Mouse (Mus musculus) neural tube, embryonic 12.5 days (tissue): Measurements from ENCODE around the gene Tsfm. TPM values are rescaled to one million over a fixed set of nuclear protein-coding genes. Genes with fewer than 3 reads are reported as not detected.

ENCODE experiments used
- ATAC-seq: fragments of 200-750 bp; cut with Nextera tagmentation; 2 replicates; pipeline ENCODE4 v1.8.0; 2017; ENCODE audit warnings: low read depth, mild to moderate bottlenecking, moderate TSS enrichment, moderate library complexity; ENCODE audit not compliant: low FRiP score
- H3K27ac ChIP-seq: fragments of 300-500 bp; sonication (generic); 2 replicates; pipeline ENCODE4 v1.5.1; 2016
- H3K27me3 ChIP-seq: fragments of 300-500 bp; sonication (generic); replicated peaks from 2 replicates; pipeline ENCODE4 v1.6.1; 2016; ENCODE audit warnings: mild to moderate bottlenecking
- H3K36me3 ChIP-seq: fragments of 300-500 bp; sonication (generic); 2 replicates; pipeline ENCODE4 v1.6.1; 2016; ENCODE audit warnings: mild to moderate bottlenecking
- H3K4me1 ChIP-seq: fragments of 300-500 bp; sonication (generic); 2 replicates; pipeline ENCODE4 v1.6.1; 2016
- H3K4me2 ChIP-seq: fragments of 300-500 bp; sonication (generic); replicated peaks from 2 replicates; pipeline ENCODE4 v1.6.1; 2016; ENCODE audit warnings: mild to moderate bottlenecking
- H3K4me3 ChIP-seq: fragments of 300-500 bp; sonication (generic); 2 replicates; pipeline ENCODE4 v1.5.1; 2016
- H3K9ac ChIP-seq: fragments of 300-500 bp; sonication (generic); 2 replicates; pipeline ENCODE4 v1.6.1; 2016; ENCODE audit warnings: mild to moderate bottlenecking
- H3K9me3 ChIP-seq: fragments of 300-500 bp; sonication (generic); 2 replicates; pipeline ENCODE4 v1.6.1; 2016; ENCODE audit warnings: mild to moderate bottlenecking
- WGBS: fragments of 180-500 bp; shearing (Covaris S2); methylation state at CpG from one replicate; pipeline ENCODE4 v1.1.7; 2016; 5-methylcytosine and 5-hydroxymethylcytosine counted together
- polyA plus RNA-seq: library from polyadenylated mRNA; unstranded; fragments of >200 nt; fragmentation: Nextera tagmentation; extraction: Ambion mirVana; gene quantifications from 2 replicates; pipeline ENCODE4 v1.2.1, GENCODE M21; 2016

Tsfm gene
- polyA plus RNA-seq, 1 experiment from 2014 or later = 70.9 TPM

GRCm38 (mm10) chr10:127048608-127049394 is 18.2 kb upstream of the Tsfm start:
- Histone ChIP-seq H3K4me2 (0 out of 2 replicates have a peak overlapping the region, but pooled peaks have one; percentile 9), H3K4me3 (no peak overlapping the region), H3K36me3 (peaks cover 15% of the 10 kb centered on the region), H3K4me1 (no peaks in the 10 kb centered on the region), H3K9me3 (no peaks in the 10 kb centered on the region), H3K9ac (no peak overlapping the region), H3K27me3 (peaks cover 59% of the 10 kb centered on the region), H3K27ac (no peak overlapping the region)
- 4% methylated on average over 35 of the region's 35 CpGs for WGBS
- no peak for ATAC-seq

DNA sequence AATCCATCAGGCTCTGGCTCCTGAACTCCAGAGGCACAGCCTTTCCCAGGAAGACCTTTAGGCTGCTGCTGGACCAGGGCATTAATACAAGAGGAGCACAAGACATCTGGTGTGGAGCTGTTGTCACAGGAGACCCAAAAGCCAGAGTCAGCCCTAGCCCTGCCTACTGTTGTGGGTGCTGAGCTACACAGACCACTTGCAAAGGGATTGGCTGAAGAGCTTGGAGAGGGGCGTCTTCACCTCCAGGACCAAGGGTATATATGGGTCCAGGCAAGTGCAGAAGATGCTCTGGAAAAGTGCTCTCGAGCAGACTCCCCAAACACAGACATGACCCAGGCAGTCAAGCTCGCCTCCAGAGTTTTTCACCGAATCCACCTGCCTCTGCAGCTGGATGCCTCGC is 17.3 kb upstream of the Tsfm start, which contains the start of gene Cyp27b1:
Cyp27b1 (plus strand) TSS at position 297 of the 400 bp plus-strand sequence.
- H3K27ac ChIP-seq = no peak within 1 kb of the TSS
- no peaks in the 10 kb centered on the region for H3K4me1 ChIP-seq
- H3K9me3 ChIP-seq = no peaks in the 10 kb centered on the region
- peaks cover 59% of the 10 kb centered on the region for H3K27me3 ChIP-seq
- ATAC-seq = no peak
- H3K4me2 ChIP-seq = 0 out of 2 replicates have a peak within 1 kb of the TSS, but pooled peaks have one; percentile 9
- WGBS = 35% methylated on average over 5 of the region's 5 CpGs
- H3K4me3 ChIP-seq = no peak within 1 kb of the TSS
- peaks cover 8% of the 10 kb centered on the region for H3K36me3 ChIP-seq
- no peak within 1 kb of the TSS for H3K9ac ChIP-seq

- peaks cover 18% of the 10 kb centered on the region for H3K27me3 ChIP-seq
- H3K4me3 ChIP-seq = no peak overlapping the region
- no peak for ATAC-seq
- 90% methylated on average over 6 of the region's 6 CpGs for WGBS
- no peaks in the 10 kb centered on the region for H3K9me3 ChIP-seq
- H3K4me1 ChIP-seq = peaks cover 12% of the 10 kb centered on the region
- H3K27ac ChIP-seq = no peak overlapping the region
- H3K9ac ChIP-seq = no peak overlapping the region
- peaks cover 8% of the 10 kb centered on the region for H3K36me3 ChIP-seq
- H3K4me2 ChIP-seq = peak overlapping the region; percentile 99
Observed at GRCm38 (mm10) chr10:127043187-127043586, 12.5 kb upstream of the Tsfm start.

GRCm38 (mm10) chr10:127042468-127043115 is 12.0 kb upstream of the Tsfm start:
- Histone ChIP-seq H3K4me2 (peak overlapping the region; percentile 99), H3K9ac (no peak overlapping the region; the same call in 1 of the 2 replicates), H3K27me3 (peaks cover 12% of the 10 kb centered on the region), H3K36me3 (peaks cover 8% of the 10 kb centered on the region), H3K4me3 (peak overlapping the region; percentile 76), H3K9me3 (no peaks in the 10 kb centered on the region), H3K27ac (no peak overlapping the region), H3K4me1 (peaks cover 12% of the 10 kb centered on the region)
- ATAC-seq = no peak
- WGBS = 14% methylated on average over 5 of the region's 5 CpGs

GRCm38 (mm10) chr10:127041774-127042338 is 11.2 kb upstream of the Tsfm start:
- peak overlapping the region; percentile 99 for H3K4me2 ChIP-seq
- no peak overlapping the region for H3K27ac ChIP-seq
- H3K36me3 ChIP-seq = peaks cover 8% of the 10 kb centered on the region
- peaks cover 5% of the 10 kb centered on the region; the same call in 1 of the 2 replicates for H3K27me3 ChIP-seq
- no peaks in the 10 kb centered on the region for H3K9me3 ChIP-seq
- peak overlapping the region; percentile 67 for H3K9ac ChIP-seq
- H3K4me1 ChIP-seq = peaks cover 12% of the 10 kb centered on the region
- WGBS = under 1% methylated on average over 44 of the region's 44 CpGs
- peak overlapping the region; percentile 76 for H3K4me3 ChIP-seq
- peak; percentile 85 for ATAC-seq

DNA sequence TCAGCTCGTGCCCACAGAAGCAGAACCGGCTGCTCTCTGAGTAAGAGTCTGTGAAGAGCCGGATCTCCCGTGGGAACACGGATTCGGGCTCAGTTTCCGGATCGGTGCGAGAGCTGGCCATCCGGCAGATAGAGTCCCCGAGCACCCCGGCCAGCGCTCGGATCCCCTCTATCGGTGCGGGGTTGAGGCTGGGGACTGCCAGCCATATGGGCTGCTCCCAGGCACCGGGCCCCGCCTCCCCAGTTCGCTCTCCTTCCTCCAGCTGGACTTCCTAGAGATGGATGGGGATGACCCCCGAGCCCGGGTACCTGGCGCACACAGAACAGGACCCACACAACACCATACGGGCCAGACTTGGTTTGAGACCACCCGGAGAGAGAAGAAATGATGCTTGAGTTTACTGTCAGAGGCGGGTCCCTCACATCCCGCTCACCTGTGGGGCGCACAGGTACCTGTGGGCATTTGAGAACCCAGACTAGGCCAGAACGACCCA is 10.7 kb upstream of the Tsfm start, which contains the start of the genes Mettl1 and Eef1akmt3:
Mettl1 (plus strand) TSS at position 141 of the 493 bp plus-strand sequence.
Eef1akmt3 (minus strand) TSS at position 240 of the 493 bp plus-strand sequence.
- Histone ChIP-seq H3K4me3 (peak within 1 kb of the TSS; percentile 76), H3K9me3 (no peaks in the 10 kb centered on the region), H3K36me3 (peaks cover 8% of the 10 kb centered on the region), H3K27ac (no peak within 1 kb of the TSS), H3K4me1 (peaks cover 12% of the 10 kb centered on the region), H3K27me3 (peaks cover 4% of the 10 kb centered on the region; the same call in 1 of the 2 replicates), H3K9ac (peak within 1 kb of the TSS; percentile 67), H3K4me2 (peak within 1 kb of the TSS; percentile 99)
- WGBS = under 1% methylated on average over 28 of the region's 28 CpGs
- ATAC-seq = peak; percentile 73

GRCm38 (mm10) chr10:127040569-127041214 is 10.1 kb upstream of the Tsfm start:
- Histone ChIP-seq H3K27me3 (peaks cover 4% of the 10 kb centered on the region; the same call in 1 of the 2 replicates), H3K4me2 (peak overlapping the region; percentile 99), H3K9ac (peak overlapping the region; percentile 67), H3K4me3 (peak overlapping the region; percentile 76), H3K27ac (no peak overlapping the region), H3K4me1 (peaks cover 12% of the 10 kb centered on the region), H3K9me3 (no peaks in the 10 kb centered on the region), H3K36me3 (peaks cover 8% of the 10 kb centered on the region)
- 2% methylated on average over 20 of the region's 20 CpGs for WGBS
- ATAC-seq = peak; percentile 35

DNA sequence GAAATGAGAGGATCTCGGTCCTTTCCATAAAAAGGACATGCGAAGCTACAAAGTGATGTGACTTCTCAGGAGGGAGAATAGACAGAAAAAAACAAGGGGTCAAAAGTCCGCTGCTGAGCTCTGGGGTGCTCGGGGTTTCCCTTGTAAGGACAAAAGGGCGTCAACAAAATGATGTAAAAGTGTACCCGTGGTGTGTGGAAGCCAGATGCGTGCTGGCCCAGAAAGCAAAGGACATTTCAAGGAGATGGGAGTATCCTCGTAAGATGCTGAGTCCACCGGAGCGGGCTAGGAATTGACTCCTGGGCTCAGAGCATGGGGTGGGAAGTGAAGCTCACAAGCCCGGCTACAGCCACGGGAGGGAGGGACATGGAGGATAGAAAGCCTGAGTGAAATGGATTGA is 7.0 kb upstream of the Tsfm start:
- H3K4me1 ChIP-seq = peaks cover 11% of the 10 kb centered on the region
- no peaks in the 10 kb centered on the region for H3K9me3 ChIP-seq
- H3K27me3 ChIP-seq = peaks cover 4% of the 10 kb centered on the region; the same call in 1 of the 2 replicates
- H3K4me3 ChIP-seq = no peak overlapping the region
- no peak overlapping the region for H3K9ac ChIP-seq
- 72% methylated on average over 12 of the region's 12 CpGs for WGBS
- H3K27ac ChIP-seq = no peak overlapping the region
- H3K36me3 ChIP-seq = no peaks in the 10 kb centered on the region
- ATAC-seq = no peak
- no peak overlapping the region for H3K4me2 ChIP-seq

DNA sequence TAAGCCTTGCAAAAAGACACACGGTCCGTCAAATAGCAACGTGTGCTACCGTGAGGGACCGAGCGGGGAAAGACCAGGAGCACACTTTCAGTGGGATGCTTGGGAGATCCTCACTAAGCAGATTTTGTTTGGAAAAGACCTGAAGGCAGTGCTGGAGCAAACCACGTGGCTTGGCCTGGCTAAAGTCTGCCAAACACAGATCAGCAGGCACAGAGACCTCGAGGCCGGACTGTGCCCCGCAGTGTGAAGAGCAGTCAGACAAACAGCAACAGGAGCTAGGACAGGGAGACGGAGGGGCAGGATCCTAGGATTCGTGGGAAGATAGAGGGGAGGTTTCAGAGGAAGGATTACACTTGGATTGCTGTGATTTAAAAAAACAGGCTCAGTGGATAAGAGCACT is 5.6 kb upstream of the Tsfm start:
- no peak for ATAC-seq
- peaks cover 5% of the 10 kb centered on the region; the same call in 1 of the 2 replicates for H3K4me1 ChIP-seq
- H3K27ac ChIP-seq = no peak overlapping the region
- no peak overlapping the region for H3K4me3 ChIP-seq
- H3K36me3 ChIP-seq = no peaks in the 10 kb centered on the region
- H3K27me3 ChIP-seq = peaks cover 4% of the 10 kb centered on the region; the same call in 1 of the 2 replicates
- H3K9me3 ChIP-seq = no peaks in the 10 kb centered on the region
- no peak overlapping the region for H3K4me2 ChIP-seq
- 88% methylated on average over 12 of the region's 12 CpGs for WGBS
- no peak overlapping the region for H3K9ac ChIP-seq

- no peak for ATAC-seq
- H3K27me3 ChIP-seq = no peaks in the 10 kb centered on the region
- H3K4me2 ChIP-seq = no peak overlapping the region
- no peaks in the 10 kb centered on the region for H3K9me3 ChIP-seq
- H3K9ac ChIP-seq = no peak overlapping the region
- whole genome bisulfite sequencing = 85% methylated on average over 8 of the region's 8 CpGs
- peaks cover 4% of the 10 kb centered on the region for H3K36me3 ChIP-seq
- H3K4me1 ChIP-seq = peaks cover 9% of the 10 kb centered on the region; the same call in 1 of the 2 replicates
- H3K4me3 ChIP-seq = no peak overlapping the region
- H3K27ac ChIP-seq = no peak overlapping the region
Observed at GRCm38 (mm10) chr10:127033301-127033741, 2.7 kb upstream of the Tsfm start.

DNA sequence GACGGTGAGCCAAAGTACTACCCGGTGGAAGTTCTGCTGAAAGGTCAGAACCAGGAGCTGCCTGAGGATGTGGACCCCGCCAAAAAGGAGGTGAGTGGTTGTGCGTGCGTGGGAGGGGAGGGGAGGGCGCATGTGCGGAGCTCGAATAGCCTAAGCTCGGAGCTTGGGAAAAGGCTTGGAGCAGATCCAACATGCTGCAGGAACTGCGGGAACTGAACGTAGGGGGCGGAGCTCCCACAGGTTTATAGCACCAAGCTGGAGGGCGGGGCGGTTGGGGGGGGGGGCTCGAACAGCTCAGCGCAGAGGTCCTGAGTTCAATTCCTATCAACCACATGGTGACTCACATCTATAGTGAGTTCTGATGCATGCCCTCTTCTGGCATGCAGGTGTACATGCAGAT is 12.2 kb downstream of the Tsfm start:
- H3K4me1 ChIP-seq = no peaks in the 10 kb centered on the region
- H3K9me3 ChIP-seq = no peaks in the 10 kb centered on the region
- H3K36me3 ChIP-seq = peaks cover 20% of the 10 kb centered on the region
- H3K27me3 ChIP-seq = no peaks in the 10 kb centered on the region
- no peak for ATAC-seq
- H3K27ac ChIP-seq = no peak overlapping the region
- no peak overlapping the region for H3K4me2 ChIP-seq
- H3K9ac ChIP-seq = no peak overlapping the region
- H3K4me3 ChIP-seq = no peak overlapping the region
- WGBS = 75% methylated on average over 16 of the region's 16 CpGs
